Mouse (Mus musculus): ENCODE measurements at regions not wholly inside any gene's neighbourhood (a gene's known extent, or its start where the extent isn't known, plus 50 kb on each side); places are given as distances from the start of the nearest gene placed in this dataset.

- DNase-seq (ENCODE audit: low spot score), result peak; percentile 13
These were observed 114.8 kb downstream of the Pcsk1 start for GRCm38 (mm10) chr13:75204417-75204816.

GRCm38 (mm10) chr13:75223944-75224343 is 134.3 kb downstream of the Pcsk1 start:
- no peak for DNase-seq (ENCODE audit: low spot score)

GRCm38 (mm10) chr13:75225581-75226297 is 136.1 kb downstream of the Pcsk1 start:
- no peak for DNase-seq (ENCODE audit: low spot score)

GRCm38 (mm10) chr13:75227616-75228277 is 138.1 kb downstream of the Pcsk1 start:
- DNase-seq (ENCODE audit: low spot score), result peak; percentile 52

GRCm38 (mm10) chr13:75236424-75236823 is 146.8 kb downstream of the Pcsk1 start:
- DNase-seq (ENCODE audit: low spot score), result no peak

Data from layer of hippocampus, adult 9-10 months (tissue).